Mouse (Mus musculus) lung, postnatal 0 days (tissue): ENCODE measurements around the gene Aldh1a2.

Source experiments
- CTCF ChIP-seq: IDR thresholded peaks from 2 replicates; pipeline ENCODE4 v1.5.1; 2016; ENCODE audit warnings: antibody characterized with exemption, mild to moderate bottlenecking
- EP300 ChIP-seq: IDR thresholded peaks from 2 replicates; pipeline ENCODE4 v1.6.1; 2016; ENCODE audit warnings: antibody characterized with exemption, mild to moderate bottlenecking, control low read depth

GRCm38 (mm10) chr9:71215248-71216035 is at the start of gene Aldh1a2:
- TF ChIP-seq CTCF, result peak; percentile 78
- TF ChIP-seq EP300, result no peak
